ENCODE assay signal across 7 mouse cellular contexts in the genomic region with DNA sequence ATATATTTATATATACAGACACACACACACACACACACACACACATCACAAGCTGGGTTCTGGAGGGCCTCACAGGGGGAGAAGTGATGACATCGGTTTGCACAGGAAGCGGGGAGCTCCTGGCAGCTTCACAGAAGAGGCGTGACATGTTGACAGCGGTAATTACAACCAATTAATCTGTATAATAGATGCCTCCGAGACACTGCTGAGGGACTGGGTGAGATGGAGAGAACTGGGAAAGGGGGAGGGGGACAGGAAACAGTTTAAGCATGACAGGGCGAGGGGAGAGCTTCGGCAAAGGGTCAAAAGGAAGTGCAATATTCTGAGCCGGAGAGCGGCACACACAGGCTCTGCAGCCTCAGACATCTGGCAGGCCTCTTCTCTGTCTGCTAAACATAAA.
DNase-seq lines count a peak whose midpoint lies in the region; ATAC-seq lines count a peak whose summit lies in the region.

No protein-coding gene starts in this region.

- H3K9me3 ChIP-seq in limb, embryonic 11.5 days (ENCODE audit: control insufficient read depth, low read length) = no peaks in the 10 kb centered on the region
- H3K9me3 ChIP-seq in midbrain, embryonic 13.5 days = no peaks in the 10 kb centered on the region

- no peaks in the 10 kb centered on the region for H3K27me3 ChIP-seq in limb, embryonic 11.5 days (ENCODE audit: control insufficient read depth, insufficient read depth, low read length)
- H3K27me3 ChIP-seq in midbrain, embryonic 13.5 days = no peaks in the 10 kb centered on the region

- WGBS in limb, embryonic 11.5 days = 9% methylated on average over 9 of the region's 9 CpGs
- WGBS in midbrain, embryonic 13.5 days = 31% methylated on average over 9 of the region's 9 CpGs

- no peak overlapping the region for H3K9ac ChIP-seq in limb, embryonic 11.5 days (ENCODE audit: low read length)
- H3K9ac ChIP-seq in midbrain, embryonic 13.5 days (replicated peaks) = peak overlapping the region; percentile 28; the same call in 1 of the 2 replicates

- H3K4me1 ChIP-seq in limb, embryonic 11.5 days (ENCODE audit: control insufficient read depth, insufficient read depth, low read length) = peaks cover 15% of the 10 kb centered on the region
- H3K4me1 ChIP-seq in midbrain, embryonic 13.5 days (replicated peaks) = peaks cover 15% of the 10 kb centered on the region

- no peaks in the 10 kb centered on the region for H3K36me3 ChIP-seq in limb, embryonic 11.5 days (ENCODE audit: control insufficient read depth, insufficient read depth, low read length)
- H3K36me3 ChIP-seq in midbrain, embryonic 13.5 days = no peaks in the 10 kb centered on the region

- DNase-seq in T-cell, adult 2 months (ENCODE audit: low spot score) = peak; percentile 66
- DNase-seq in embryo, embryonic 9.5 days (ENCODE audit: extremely low spot score) = peak; percentile 60
- peak; percentile 44 for DNase-seq in limb, embryonic 11.5 days (ENCODE audit: low spot score)
- peak; percentile 62 for DNase-seq in thymus, postnatal 25 days
- no peak for DNase-seq in cerebellum, postnatal 36 days

- H3K4me2 ChIP-seq in limb, embryonic 11.5 days (ENCODE audit: low read depth, severe bottlenecking) = no peak overlapping the region
- peak overlapping the region; percentile 19; the same call in 1 of the 2 replicates for H3K4me2 ChIP-seq in midbrain, embryonic 13.5 days (replicated peaks)

- H3K27ac ChIP-seq in limb, embryonic 11.5 days (replicated peaks; ENCODE audit: low read depth, low read length) = no peak overlapping the region
- H3K27ac ChIP-seq in midbrain, embryonic 13.5 days = peak overlapping the region; percentile 56

- peak; percentile 77 to 83 for ATAC-seq in hematopoietic stem cell, adult 5-6 weeks (replicated peaks in 1 of 2; ENCODE audit: insufficient read depth in 1 of 2, low FRiP score in 2 of 2, low TSS enrichment in 1 of 2, low read depth in 1 of 2, poor library complexity in 2 of 2, severe bottlenecking in 2 of 2)
- ATAC-seq in limb, embryonic 11.5 days (ENCODE audit: insufficient number of reproducible peaks, low FRiP score, low TSS enrichment, low read depth) = 0 out of 2 replicates have a peak, but pooled peaks have one; percentile 38
- ATAC-seq in midbrain, embryonic 13.5 days = peak; percentile 81

- no peak overlapping the region for H3K4me3 ChIP-seq in limb, embryonic 11.5 days (ENCODE audit: low read depth, low read length)
- H3K4me3 ChIP-seq in midbrain, embryonic 13.5 days (replicated peaks) = no peak overlapping the region

Comparison
In these comparisons a context has a peak if more than half of its experiments do, and no peak if none do; other contexts are left out.
1. DNase-seq: peak in T-cell, adult 2 months (single experiment), embryo, embryonic 9.5 days (single experiment), limb, embryonic 11.5 days (single experiment) and thymus, postnatal 25 days (single experiment); none in cerebellum, postnatal 36 days (0 of 2).
2. Peak in every context shown above with its lines, with median percentiles within 50 percentile points of each other: ATAC-seq.